Mouse (Mus musculus): Measurements from ENCODE around the gene Aqp1.

DNA sequence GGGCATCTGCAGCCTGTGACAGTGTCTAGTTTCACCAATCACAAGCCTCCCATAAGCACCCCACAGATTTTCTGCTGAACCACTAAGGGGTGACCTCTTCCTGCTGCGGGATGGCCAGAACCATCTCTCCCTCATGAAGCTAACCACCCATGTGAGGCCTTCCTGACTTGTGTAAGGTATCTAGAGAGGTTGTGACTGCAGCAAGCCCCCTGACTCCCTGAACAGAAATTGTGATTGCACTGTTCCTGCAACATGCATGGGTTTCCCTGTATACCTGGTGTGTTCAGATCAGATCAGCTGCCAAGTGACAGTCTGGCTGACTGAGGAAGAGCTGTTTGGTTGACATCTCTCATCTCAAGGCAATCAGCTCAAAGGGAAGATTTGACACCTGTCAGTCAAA, 26.4 kb downstream of the Aqp1 start:
- TF ChIP-seq POLR2A (IDR thresholded peaks at IDR 0.05; ENCODE audit: borderline replicate concordance, extremely low read depth, low read depth, low read length) (no peak), CTCF (IDR thresholded peaks at IDR 0.05; ENCODE audit: insufficient read depth, low read length) (no peak)

Measured in lung, adult 2 months (tissue).